Mouse (Mus musculus): ENCODE results near the gene Plxnb3.

DNA sequence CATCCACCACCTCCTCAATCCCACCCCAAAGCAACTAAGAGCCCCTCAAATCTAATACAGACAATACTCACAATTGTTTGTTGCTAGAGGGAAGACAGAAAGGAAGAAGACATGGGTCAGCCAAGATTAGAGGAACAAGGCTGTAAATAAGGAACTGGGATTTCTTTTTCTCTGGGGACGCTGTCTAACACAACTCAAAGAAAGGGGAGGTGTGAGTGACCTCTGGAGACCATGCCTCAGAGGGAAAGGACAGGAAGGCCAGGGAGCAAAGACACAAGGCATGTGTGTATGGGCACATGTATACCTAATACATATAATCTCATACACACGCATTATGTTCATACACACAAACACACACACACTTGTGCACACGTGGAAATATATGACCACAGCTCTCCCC is 25.3 kb downstream of the Plxnb3 start:
- TF ChIP-seq CTCF (IDR thresholded peaks at IDR 0.05; ENCODE audit: borderline replicate concordance, extremely low read depth, insufficient read depth, insufficient read length), result no peak
- TF ChIP-seq POLR2A (IDR thresholded peaks at IDR 0.05; ENCODE audit: borderline replicate concordance, extremely low read depth, insufficient read depth, insufficient read length, poor library complexity, severe bottlenecking), result no peak

Measured in brain, embryonic 14.5 days (tissue).